Mouse (Mus musculus) thymus, postnatal 0 days (tissue): ENCODE measurements at regions not wholly inside any gene's neighbourhood (a gene's known extent, or its start where the extent isn't known, plus 50 kb on each side); places are given as distances from the start of the nearest gene placed in this dataset.
A peak's percentile ranks its signal among the peaks of the same experiment; 100 is the strongest.

ENCODE experiments used
- DNase-seq: peaks from one replicate; pipeline ENCODE4 v3.0.0-alpha.2; 2015; ENCODE audit warnings: low spot score

GRCm38 (mm10) chr12:54577235-54577634 is 79.1 kb downstream of the Sptssa start:
- no peak for DNase-seq

- no peak for DNase-seq
Measured at GRCm38 (mm10) chr12:54576821-54577220, 79.6 kb downstream of the Sptssa start.

GRCm38 (mm10) chr12:54572866-54573265 is 83.5 kb downstream of the Sptssa start:
- no peak for DNase-seq

GRCm38 (mm10) chr12:54568078-54568931 is 88.1 kb downstream of the Sptssa start:
- no peak for DNase-seq

- DNase-seq: no peak
Measured at GRCm38 (mm10) chr12:54567426-54567790, 89.0 kb downstream of the Sptssa start.

- no peak for DNase-seq
Measured at GRCm38 (mm10) chr12:54566532-54567425, 89.6 kb downstream of the Sptssa start.

- DNase-seq: no peak
Measured at GRCm38 (mm10) chr12:54561981-54562380, 94.4 kb downstream of the Sptssa start.

- DNase-seq: peak; percentile 55
Measured at GRCm38 (mm10) chr12:54558106-54558505, 98.3 kb downstream of the Sptssa start.

GRCm38 (mm10) chr12:54549659-54550058 is 106.7 kb downstream of the Sptssa start:
- DNase-seq: no peak

- peak; percentile 73 for DNase-seq
Measured at GRCm38 (mm10) chr12:54545821-54546608, 110.4 kb downstream of the Sptssa start.

GRCm38 (mm10) chr12:54538320-54538705 is 118.1 kb downstream of the Sptssa start:
- no peak for DNase-seq

GRCm38 (mm10) chr12:54537690-54538319 is 118.6 kb downstream of the Sptssa start:
- DNase-seq: no peak

GRCm38 (mm10) chr12:54537022-54537421 is 119.4 kb downstream of the Sptssa start:
- no peak for DNase-seq

GRCm38 (mm10) chr12:54535556-54536516 is 120.5 kb downstream of the Sptssa start:
- no peak for DNase-seq

GRCm38 (mm10) chr12:54534910-54535309 is 121.5 kb downstream of the Sptssa start:
- no peak for DNase-seq

- no peak for DNase-seq
Measured at GRCm38 (mm10) chr12:54533134-54533533, 123.2 kb downstream of the Sptssa start.

GRCm38 (mm10) chr12:54532062-54532461 is 124.3 kb downstream of the Sptssa start:
- no peak for DNase-seq

GRCm38 (mm10) chr12:54528046-54528445 is 128.3 kb downstream of the Sptssa start:
- no peak for DNase-seq

- no peak for DNase-seq
Measured at GRCm38 (mm10) chr12:54527577-54527976, 128.8 kb downstream of the Sptssa start.

GRCm38 (mm10) chr12:54520406-54520805 is 136.0 kb downstream of the Sptssa start:
- no peak for DNase-seq
